Mouse (Mus musculus): ENCODE data around the gene Megf11. TPM values are rescaled to one million over a fixed set of nuclear protein-coding genes. Genes with fewer than 3 reads are reported as not detected.
"Not testable (repeated sequence)": the region's sequence is repeated elsewhere in the genome, so short reads cannot be mapped to it uniquely, and the experiment has no call there.

The Megf11 gene
- polyA plus RNA-seq, 1 experiment from 2014 or later: 4.0 TPM

DNA sequence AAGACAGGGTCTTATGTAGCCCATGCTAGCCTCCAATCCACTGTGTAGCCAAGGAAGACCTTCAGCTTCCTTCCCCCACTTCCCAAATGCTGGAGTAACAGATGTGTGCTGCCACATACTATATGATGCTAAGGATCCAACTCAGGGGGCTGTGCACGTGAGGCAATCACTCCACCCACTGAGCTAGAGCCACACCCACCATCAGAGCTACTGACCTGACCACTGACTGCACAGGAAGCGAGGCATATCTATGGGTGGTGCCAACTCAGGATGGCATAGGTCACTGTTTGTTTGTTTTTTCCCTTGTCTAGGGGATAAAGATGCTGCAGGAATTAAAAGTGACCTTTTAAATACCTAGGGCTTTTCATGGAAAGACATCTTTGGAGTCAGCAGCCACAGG is 86.7 kb downstream of the Megf11 start:
- Histone ChIP-seq H3K9me3 (replicated peaks) (no peaks in the 10 kb centered on the region), H3K4me3 (replicated peaks) (no peak overlapping the region), H3K36me3 (no peaks in the 10 kb centered on the region), H3K4me2 (no peak overlapping the region), H3K4me1 (peaks cover 31% of the 10 kb centered on the region), H3K27me3 (no peaks in the 10 kb centered on the region), H3K27ac (no peak overlapping the region), H3K9ac (no peak overlapping the region)
- 49% methylated on average over 2 of the region's 2 CpGs for WGBS
- no peak for ATAC-seq (replicated peaks; ENCODE audit: low FRiP score)

- H3K36me3 ChIP-seq: no peaks in the 10 kb centered on the region
- no peak overlapping the region for H3K4me2 ChIP-seq
- no peaks in the 10 kb centered on the region for H3K9me3 ChIP-seq (replicated peaks)
- 48% methylated on average over 6 of the region's 6 CpGs for WGBS
- peak overlapping the region; percentile 64 for H3K27ac ChIP-seq
- ATAC-seq (replicated peaks; ENCODE audit: low FRiP score): no peak
- H3K4me3 ChIP-seq (replicated peaks): no peak overlapping the region
- H3K4me1 ChIP-seq: peaks cover 31% of the 10 kb centered on the region
- H3K9ac ChIP-seq: no peak overlapping the region
- 0 out of 2 replicates have a peak, but pooled peaks cover 2% of the 10 kb centered on the region for H3K27me3 ChIP-seq
These were observed 87.3 kb downstream of the Megf11 start for GRCm38 (mm10) chr9:64472743-64473142.

GRCm38 (mm10) chr9:64473170-64473569 is 87.7 kb downstream of the Megf11 start:
- Histone ChIP-seq H3K27me3 (0 out of 2 replicates have a peak, but pooled peaks cover 3% of the 10 kb centered on the region), H3K9me3 (replicated peaks) (no peaks in the 10 kb centered on the region), H3K4me3 (replicated peaks) (no peak overlapping the region), H3K36me3 (no peaks in the 10 kb centered on the region), H3K27ac (peak overlapping the region; percentile 64), H3K9ac (no peak overlapping the region), H3K4me1 (peaks cover 31% of the 10 kb centered on the region), H3K4me2 (no peak overlapping the region)
- WGBS: 29% methylated on average over 2 of the region's 2 CpGs
- no peak; the same call in 1 of the 2 replicates for ATAC-seq (replicated peaks; ENCODE audit: low FRiP score)

DNA sequence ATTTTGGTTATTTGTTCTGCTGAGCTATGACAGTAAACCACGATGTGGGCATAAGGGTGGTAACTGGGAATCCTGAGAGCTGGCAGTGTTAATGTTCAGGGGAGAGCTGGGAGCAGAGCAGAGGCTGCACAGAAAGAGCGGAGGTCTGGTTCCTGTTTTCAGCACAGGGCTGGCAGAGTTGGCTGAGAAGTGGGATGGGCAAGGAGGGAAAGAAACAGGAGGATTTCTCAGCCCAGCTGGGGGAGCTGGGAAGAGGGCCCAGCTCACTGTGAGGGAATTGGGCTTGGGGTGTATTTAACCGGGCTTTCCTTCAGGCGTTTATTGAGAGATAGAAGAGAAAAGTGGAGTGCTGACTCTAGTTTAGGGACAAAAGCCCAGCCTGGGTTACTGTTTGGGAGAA is 88.3 kb downstream of the Megf11 start:
- 0 out of 2 replicates have a peak overlapping the region, but pooled peaks have one; percentile 5 for H3K9ac ChIP-seq
- H3K4me1 ChIP-seq: peaks cover 31% of the 10 kb centered on the region

DNA sequence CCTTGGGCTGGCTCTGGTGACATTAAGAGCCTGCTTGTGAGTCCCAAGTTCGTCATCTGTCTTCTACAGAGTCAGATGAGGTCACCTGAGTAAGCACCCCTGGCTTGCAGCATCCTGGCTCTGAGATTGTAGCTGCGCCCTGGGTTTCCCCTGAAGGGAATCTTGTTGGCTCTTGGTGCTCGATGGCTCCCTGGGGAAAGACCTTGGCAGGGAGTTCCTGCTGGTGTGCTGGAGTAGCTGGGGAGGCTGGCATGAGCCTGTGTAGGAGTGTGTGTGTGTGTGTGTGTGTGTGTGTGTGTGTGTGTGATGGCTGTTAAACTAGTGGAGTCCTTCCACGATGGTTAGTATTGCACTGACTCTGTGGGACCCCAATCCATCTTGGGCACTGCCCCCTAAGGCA is 88.7 kb downstream of the Megf11 start:
- Histone ChIP-seq H3K4me1 (peaks cover 31% of the 10 kb centered on the region), H3K9me3 (replicated peaks) (no peaks in the 10 kb centered on the region), H3K4me3 (replicated peaks) (no peak overlapping the region), H3K36me3 (no peaks in the 10 kb centered on the region), H3K27ac (0 out of 2 replicates have a peak overlapping the region, but pooled peaks have one; percentile 28), H3K27me3 (0 out of 2 replicates have a peak, but pooled peaks cover 3% of the 10 kb centered on the region), H3K4me2 (no peak overlapping the region), H3K9ac (0 out of 2 replicates have a peak overlapping the region, but pooled peaks have one; percentile 5)
- no peak for ATAC-seq (replicated peaks; ENCODE audit: low FRiP score)
- 42% methylated on average over 4 of the region's 4 CpGs for WGBS

More for the DNA sequence above, 88.3 kb downstream of the Megf11 start:
- WGBS: 46% methylated on average over 4 of the region's 4 CpGs
- no peak for ATAC-seq (replicated peaks; ENCODE audit: low FRiP score)
- Histone ChIP-seq H3K36me3 (no peaks in the 10 kb centered on the region), H3K27ac (0 out of 2 replicates have a peak overlapping the region, but pooled peaks have one; percentile 28), H3K4me2 (no peak overlapping the region), H3K4me3 (replicated peaks) (no peak overlapping the region), H3K27me3 (0 out of 2 replicates have a peak, but pooled peaks cover 3% of the 10 kb centered on the region), H3K9me3 (replicated peaks) (no peaks in the 10 kb centered on the region)

GRCm38 (mm10) chr9:64475942-64476341 is 90.5 kb downstream of the Megf11 start:
- Histone ChIP-seq H3K9me3 (replicated peaks) (no peaks in the 10 kb centered on the region), H3K36me3 (no peaks in the 10 kb centered on the region), H3K9ac (no peak overlapping the region), H3K4me1 (peaks cover 31% of the 10 kb centered on the region), H3K4me2 (no peak overlapping the region), H3K27me3 (0 out of 2 replicates have a peak, but pooled peaks cover 3% of the 10 kb centered on the region), H3K27ac (no peak overlapping the region), H3K4me3 (replicated peaks) (no peak overlapping the region)
- ATAC-seq (replicated peaks; ENCODE audit: low FRiP score): no peak
- 35% methylated on average over 2 of the region's 2 CpGs for WGBS

GRCm38 (mm10) chr9:64477397-64477796 is 92.0 kb downstream of the Megf11 start:
- H3K9ac ChIP-seq; ATAC-seq (replicated peaks; ENCODE audit: low FRiP score); H3K4me3 ChIP-seq (replicated peaks); H3K36me3 ChIP-seq; H3K27ac ChIP-seq; H3K27me3 ChIP-seq; H3K9me3 ChIP-seq (replicated peaks); H3K4me2 ChIP-seq: not testable (repeated sequence)
- 80% methylated on average over 7 of the region's 7 CpGs for WGBS
- peaks cover 30% of the 10 kb centered on the region for H3K4me1 ChIP-seq

DNA sequence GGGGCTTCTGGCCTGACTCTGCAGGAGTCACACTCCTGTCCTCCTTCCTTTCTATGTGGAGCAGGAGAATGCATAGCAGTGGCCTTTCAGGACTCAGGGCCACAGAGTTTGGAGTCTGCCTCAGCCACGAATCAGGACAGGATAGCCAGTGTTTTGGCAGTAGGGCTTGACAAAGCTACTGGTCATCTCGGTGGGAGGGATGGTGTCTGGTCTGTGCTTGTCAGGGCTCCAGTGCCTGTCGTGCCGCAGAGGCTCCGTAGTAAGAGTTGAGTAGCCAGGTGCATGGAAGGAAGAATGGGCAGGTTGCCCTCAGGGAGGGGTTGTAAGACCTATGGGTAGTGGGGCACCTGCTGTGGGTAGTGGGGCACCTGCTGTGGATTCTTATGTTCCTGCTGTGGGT is 96.7 kb downstream of the Megf11 start:
- H3K4me1 ChIP-seq: no peaks in the 10 kb centered on the region
- ATAC-seq (replicated peaks; ENCODE audit: low FRiP score): no peak
- H3K4me3 ChIP-seq (replicated peaks): no peak overlapping the region
- H3K27ac ChIP-seq: no peak overlapping the region
- no peak overlapping the region for H3K4me2 ChIP-seq
- 83% methylated on average over 5 of the region's 5 CpGs for WGBS
- H3K27me3 ChIP-seq: peaks cover 13% of the 10 kb centered on the region
- no peak overlapping the region for H3K9ac ChIP-seq
- no peaks in the 10 kb centered on the region for H3K9me3 ChIP-seq (replicated peaks)
- no peaks in the 10 kb centered on the region for H3K36me3 ChIP-seq

DNA sequence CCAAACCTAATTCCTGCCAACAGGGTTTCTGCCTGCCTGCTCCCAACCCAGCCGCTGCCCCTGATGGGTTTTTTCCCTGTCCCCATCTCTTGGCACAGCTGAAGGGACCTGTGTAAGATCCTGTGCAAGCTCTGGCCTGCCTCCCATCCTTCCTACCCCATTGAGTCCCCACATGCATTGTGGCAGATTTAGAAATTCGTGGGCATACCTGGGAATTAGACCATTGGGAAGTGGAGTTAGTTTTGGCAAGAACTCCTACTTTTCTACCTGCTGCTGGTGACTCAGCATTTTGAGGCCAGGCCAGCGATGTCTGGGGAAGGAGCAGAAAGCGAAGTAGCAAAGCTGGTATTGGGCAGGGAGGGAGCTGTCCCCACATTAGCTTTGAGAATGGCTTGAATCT is 102.0 kb downstream of the Megf11 start:
- no peaks in the 10 kb centered on the region for H3K4me1 ChIP-seq
- peaks cover 12% of the 10 kb centered on the region for H3K27me3 ChIP-seq
- H3K4me2 ChIP-seq: no peak overlapping the region
- no peak overlapping the region for H3K27ac ChIP-seq
- no peak overlapping the region for H3K9ac ChIP-seq
- H3K9me3 ChIP-seq (replicated peaks): no peaks in the 10 kb centered on the region
- 67% methylated on average over 4 of the region's 4 CpGs for WGBS
- H3K36me3 ChIP-seq: no peaks in the 10 kb centered on the region
- no peak for ATAC-seq (replicated peaks; ENCODE audit: low FRiP score)
- H3K4me3 ChIP-seq (replicated peaks): no peak overlapping the region

- Histone ChIP-seq H3K9ac (no peak overlapping the region), H3K4me3 (replicated peaks) (no peak overlapping the region), H3K4me2 (no peak overlapping the region), H3K27me3 (no peaks in the 10 kb centered on the region), H3K27ac (no peak overlapping the region), H3K4me1 (0 out of 2 replicates have a peak, but pooled peaks cover 1% of the 10 kb centered on the region), H3K36me3 (no peaks in the 10 kb centered on the region), H3K9me3 (replicated peaks) (no peaks in the 10 kb centered on the region)
- ATAC-seq (replicated peaks; ENCODE audit: low FRiP score): no peak
- WGBS: 89% methylated on average over 6 of the region's 6 CpGs
These were observed 109.2 kb downstream of the Megf11 start for GRCm38 (mm10) chr9:64494647-64495046.

- Histone ChIP-seq H3K4me1 (peaks cover 11% of the 10 kb centered on the region), H3K4me2 (no peak overlapping the region), H3K4me3 (replicated peaks) (no peak overlapping the region), H3K9me3 (replicated peaks) (no peaks in the 10 kb centered on the region), H3K27ac (no peak overlapping the region), H3K9ac (no peak overlapping the region), H3K36me3 (no peaks in the 10 kb centered on the region), H3K27me3 (peaks cover 10% of the 10 kb centered on the region; the same call in 1 of the 2 replicates)
- no peak for ATAC-seq (replicated peaks; ENCODE audit: low FRiP score)
- 74% methylated on average over 5 of the region's 5 CpGs for WGBS
These were observed 113.5 kb downstream of the Megf11 start for GRCm38 (mm10) chr9:64498929-64499328.

- Histone ChIP-seq H3K4me2 (no peak overlapping the region), H3K4me1 (peaks cover 16% of the 10 kb centered on the region), H3K9me3 (replicated peaks) (no peaks in the 10 kb centered on the region), H3K27ac (no peak overlapping the region), H3K4me3 (replicated peaks) (no peak overlapping the region), H3K27me3 (peaks cover 28% of the 10 kb centered on the region), H3K9ac (no peak overlapping the region), H3K36me3 (no peaks in the 10 kb centered on the region)
- WGBS: 94% methylated on average over 8 of the region's 8 CpGs
- no peak for ATAC-seq (replicated peaks; ENCODE audit: low FRiP score)
These were observed 115.8 kb downstream of the Megf11 start for GRCm38 (mm10) chr9:64501211-64501610.

DNA sequence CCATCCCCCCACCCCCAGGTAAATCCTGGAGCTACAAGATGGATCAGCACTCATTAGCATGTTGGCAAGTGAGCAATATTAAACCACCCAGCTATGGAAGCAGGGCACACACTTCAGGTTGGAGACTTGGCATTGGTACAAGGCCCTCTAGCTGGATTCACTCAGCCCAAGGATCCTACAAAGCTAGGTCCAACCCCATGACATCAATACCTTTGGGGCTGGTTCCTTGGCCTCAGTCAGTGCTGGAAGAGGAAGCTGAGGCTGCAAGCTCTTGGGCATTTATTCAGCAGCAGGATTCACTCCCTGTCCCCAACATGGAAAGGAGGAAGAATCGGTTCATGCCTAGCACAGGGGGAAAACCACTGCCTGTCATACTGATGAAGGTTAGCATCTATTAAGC is 118.6 kb downstream of the Megf11 start:
- Histone ChIP-seq H3K4me1 (peaks cover 39% of the 10 kb centered on the region), H3K4me2 (no peak overlapping the region), H3K27me3 (peaks cover 31% of the 10 kb centered on the region), H3K27ac (no peak overlapping the region), H3K4me3 (replicated peaks) (no peak overlapping the region), H3K9me3 (replicated peaks) (no peaks in the 10 kb centered on the region), H3K9ac (no peak overlapping the region), H3K36me3 (no peaks in the 10 kb centered on the region)
- 88% methylated on average over 1 of the region's 1 CpGs for WGBS
- ATAC-seq (replicated peaks; ENCODE audit: low FRiP score): no peak
